Mouse (Mus musculus) CH12.LX (cell line): Measurements from ENCODE around the gene Nim1k. TPM values are rescaled to one million over a fixed set of nuclear protein-coding genes. Genes with fewer than 3 reads are reported as not detected.

Experiments used
- DNase-seq: peaks from one replicate; pipeline ENCODE4 v3.0.0-alpha.2; 2013; ENCODE audit errors: extremely low read depth
- H3K27ac ChIP-seq: 2 replicates; pipeline ENCODE4 v1.5.1; 2012; ENCODE audit warnings: low read depth, mild to moderate bottlenecking, control low read depth, moderate library complexity; ENCODE audit not compliant: insufficient read depth
- H3K27me3 ChIP-seq: replicated peaks from 2 replicates; pipeline ENCODE3; 2012; ENCODE audit warnings: inconsistent platforms
- H3K36me3 ChIP-seq, 2 experiments: replicated peaks in 1 of 2; 2 replicates each; pipeline versions ENCODE3 to v1.6.1; 2012; ENCODE audit warnings: inconsistent platforms in 1 of 2, low read length in 1 of 2, mild to moderate bottlenecking in 1 of 2, mixed read lengths in 1 of 2, moderate library complexity in 1 of 2; ENCODE audit not compliant: control insufficient read depth in 1 of 2, insufficient read depth in 1 of 2
- H3K4me1 ChIP-seq, 2 experiments: 2 replicates each; pipeline ENCODE4 v1.6.1; 2012; ENCODE audit warnings: inconsistent platforms in 1 of 2, moderate library complexity in 1 of 2; ENCODE audit not compliant: insufficient read depth in 2 of 2, control insufficient read depth in 1 of 2
- H3K4me2 ChIP-seq: 2 replicates; pipeline ENCODE4 v1.6.1; 2012; ENCODE audit warnings: low read depth, mild to moderate bottlenecking, control low read depth; ENCODE audit not compliant: poor library complexity, insufficient read depth, severe bottlenecking
- H3K4me3 ChIP-seq, 3 experiments: fragments of 150-350 bp in 1 of 3; sonication (generic) in 1 of 3; replicated peaks in 1 of 3; 2 replicates each; pipeline versions ENCODE3 to v1.5.1; 2011 to 2012; ENCODE audit warnings: low read depth in 2 of 3, low read length in 2 of 3, mild to moderate bottlenecking in 2 of 3, moderate library complexity in 2 of 3, control low read depth in 1 of 3, improper control_type of control experiment in 1 of 3, inconsistent platforms in 1 of 3, mixed read lengths in 1 of 3; ENCODE audit not compliant: poor library complexity in 1 of 3
- H3K79me2 ChIP-seq: replicated peaks from 2 replicates; pipeline ENCODE4 v1.6.1; 2012; ENCODE audit warnings: mild to moderate bottlenecking, moderate library complexity; ENCODE audit not compliant: control insufficient read depth, poor library complexity, insufficient read depth, severe bottlenecking; ENCODE audit errors: extremely low read depth
- H3K9ac ChIP-seq: 2 replicates; pipeline ENCODE4 v1.6.1; 2012; ENCODE audit warnings: low read depth, mild to moderate bottlenecking, control low read depth, moderate library complexity; ENCODE audit not compliant: insufficient read depth
- H3K9me3 ChIP-seq: replicated peaks from 2 replicates; pipeline ENCODE3; 2012; ENCODE audit warnings: low read length, inconsistent platforms, mixed read lengths
- BHLHE40 ChIP-seq: IDR thresholded peaks from 2 replicates; pipeline ENCODE4 v1.6.1; 2011; ENCODE audit warnings: mild to moderate bottlenecking, low read depth, low read length, improper control_type of control experiment
- CHD1 ChIP-seq: IDR thresholded peaks from 2 replicates; pipeline ENCODE4 v1.6.1; 2012; ENCODE audit warnings: low read depth, low read length, improper control_type of control experiment, inconsistent platforms
- CTCF ChIP-seq, 2 experiments: IDR thresholded peaks in 1 of 2; conservative IDR thresholded peaks in 1 of 2; 2 replicates each; pipeline ENCODE4 v1.5.1; 2011 to 2012; ENCODE audit warnings: low read depth in 2 of 2, low read length in 2 of 2, improper control_type of control experiment in 1 of 2, inconsistent platforms in 1 of 2, mild to moderate bottlenecking in 1 of 2, moderate library complexity in 1 of 2
- E2F4 ChIP-seq: IDR thresholded peaks from 2 replicates; pipeline ENCODE4 v1.6.1; 2011; ENCODE audit warnings: low read depth, low read length, improper control_type of control experiment; ENCODE audit not compliant: insufficient replicate concordance
- EP300 ChIP-seq: IDR thresholded peaks from 2 replicates; pipeline ENCODE4 v1.6.1; 2011; ENCODE audit warnings: low read length, improper control_type of control experiment
- ETS1 ChIP-seq: conservative IDR thresholded peaks from 2 replicates; pipeline ENCODE4 v1.6.1; 2012; ENCODE audit warnings: low read depth, mild to moderate bottlenecking, inconsistent platforms, low read length, improper control_type of control experiment, moderate library complexity
- GABPA ChIP-seq: IDR thresholded peaks from 2 replicates; pipeline ENCODE4 v1.6.1; 2012; ENCODE audit warnings: low read depth, low read length, improper control_type of control experiment, inconsistent platforms; ENCODE audit not compliant: insufficient replicate concordance
- HCFC1 ChIP-seq: IDR thresholded peaks from 2 replicates; pipeline ENCODE4 v1.6.1; 2012; ENCODE audit warnings: low read depth, mild to moderate bottlenecking, inconsistent platforms, low read length, improper control_type of control experiment
- IRF4 ChIP-seq: IDR thresholded peaks from 2 replicates; pipeline ENCODE4 v1.6.1; 2014; ENCODE audit warnings: low read depth, mild to moderate bottlenecking, inconsistent platforms, low read length, improper control_type of control experiment
- JUN ChIP-seq: IDR thresholded peaks from 2 replicates; pipeline ENCODE4 v1.6.1; 2011; ENCODE audit warnings: low read depth, mild to moderate bottlenecking, low read length, improper control_type of control experiment, moderate library complexity; ENCODE audit not compliant: insufficient read depth
- KAT2A ChIP-seq: IDR thresholded peaks from 2 replicates; pipeline ENCODE4 v1.6.1; 2012; ENCODE audit warnings: low read length, improper control_type of control experiment, inconsistent platforms; ENCODE audit not compliant: insufficient replicate concordance
- MAFK ChIP-seq: IDR thresholded peaks from 2 replicates; pipeline ENCODE4 v1.6.1; 2011; ENCODE audit warnings: low read length, improper control_type of control experiment; ENCODE audit not compliant: insufficient replicate concordance
- MAX ChIP-seq: IDR thresholded peaks from 2 replicates; pipeline ENCODE4 v1.6.1; 2011; ENCODE audit warnings: low read length, improper control_type of control experiment
- MAZ ChIP-seq: IDR thresholded peaks from 2 replicates; pipeline ENCODE4 v1.6.1; 2012; ENCODE audit warnings: low read depth, mild to moderate bottlenecking, inconsistent platforms, low read length, improper control_type of control experiment, moderate library complexity
- MEF2A ChIP-seq: IDR thresholded peaks from 2 replicates; pipeline ENCODE4 v1.6.1; 2014; ENCODE audit warnings: low read depth, mild to moderate bottlenecking, inconsistent platforms, low read length, improper control_type of control experiment, borderline replicate concordance
- MXI1 ChIP-seq: IDR thresholded peaks from 2 replicates; pipeline ENCODE4 v1.6.1; 2011; ENCODE audit warnings: mild to moderate bottlenecking, low read depth, low read length, improper control_type of control experiment
- MYC ChIP-seq: IDR thresholded peaks from 2 replicates; pipeline ENCODE4 v1.6.1; 2011; ENCODE audit warnings: low read depth, mild to moderate bottlenecking, improper control_type of control experiment, low read length
- PAX5 ChIP-seq: IDR thresholded peaks from 2 replicates; pipeline ENCODE4 v1.6.1; 2012; ENCODE audit warnings: low read length, inconsistent platforms, mixed read lengths
- POLR2A ChIP-seq: IDR thresholded peaks from 2 replicates; pipeline ENCODE4 v1.6.1; 2011; ENCODE audit warnings: low read depth, mild to moderate bottlenecking, improper control_type of control experiment, low read length
- RAD21 ChIP-seq: IDR thresholded peaks from 2 replicates; pipeline ENCODE4 v1.6.1; 2011; ENCODE audit warnings: low read depth, mild to moderate bottlenecking, low read length, improper control_type of control experiment, moderate library complexity
- SIN3A ChIP-seq: IDR thresholded peaks from 2 replicates; pipeline ENCODE4 v1.6.1; 2012; ENCODE audit warnings: low read length, improper control_type of control experiment, inconsistent platforms
- SMC3 ChIP-seq: IDR thresholded peaks from 2 replicates; pipeline ENCODE4 v1.6.1; 2011; ENCODE audit warnings: low read depth, low read length, improper control_type of control experiment
- TBP ChIP-seq: conservative IDR thresholded peaks from 2 replicates; pipeline ENCODE4 v1.6.1; 2011; ENCODE audit warnings: low read depth, low read length, improper control_type of control experiment
- TCF12 ChIP-seq: IDR thresholded peaks from 2 replicates; pipeline ENCODE4 v1.6.1; 2014; ENCODE audit warnings: low read depth, mild to moderate bottlenecking, inconsistent platforms, low read length, improper control_type of control experiment
- UBTF ChIP-seq: IDR thresholded peaks from 2 replicates; pipeline ENCODE4 v1.6.1; 2012; ENCODE audit warnings: low read depth, mild to moderate bottlenecking, inconsistent platforms, low read length, improper control_type of control experiment, moderate library complexity
- USF1 ChIP-seq: IDR thresholded peaks from 2 replicates; pipeline ENCODE4 v1.6.1; 2014; ENCODE audit warnings: low read depth, mild to moderate bottlenecking, inconsistent platforms, low read length, improper control_type of control experiment
- USF2 ChIP-seq: conservative IDR thresholded peaks from 2 replicates; pipeline ENCODE4 v1.6.1; 2011; ENCODE audit warnings: low read depth, low read length, improper control_type of control experiment
- ZC3H11A ChIP-seq: IDR thresholded peaks from 2 replicates; pipeline ENCODE4 v1.6.1; 2012; ENCODE audit warnings: low read depth, mild to moderate bottlenecking, inconsistent platforms, low read length, improper control_type of control experiment
- ZKSCAN1 ChIP-seq: IDR thresholded peaks from 2 replicates; pipeline ENCODE4 v1.6.1; 2012; ENCODE audit warnings: low read depth, inconsistent platforms, low read length, improper control_type of control experiment, borderline replicate concordance
- ZMIZ1 ChIP-seq: IDR thresholded peaks from 2 replicates; pipeline ENCODE4 v1.6.1; 2012; ENCODE audit warnings: low read depth, mild to moderate bottlenecking, inconsistent platforms, low read length, improper control_type of control experiment
- dilution Hi-C: fragments of 300-500 bp; cut with MboI; formaldehyde crosslinking; loops from 2 replicates; pipeline ENCODE4 v1.14.3; 2020; ENCODE audit warnings: low sequenced_read_pairs; ENCODE audit not compliant: extremely low pct_unique_long_range_greater_than_20kb, extremely low pct_ligation_motif_present
- in situ Hi-C: fragments of 300-500 bp; cut with MboI; formaldehyde crosslinking; loops from 3 replicates; pipeline ENCODE4 v1.14.3; 2019; ENCODE audit warnings: low sequenced_read_pairs, low pct_ligation_motif_present, low pct_unique_long_range_greater_than_20kb, mixed read lengths
- polyA plus RNA-seq: library from polyadenylated mRNA; unstranded; fragments of >175 nt; gene quantifications from 2 replicates; pipeline ENCODE4 v1.2.1, GENCODE M21; 2012; ENCODE audit warnings: low read depth; ENCODE audit not compliant: insufficient read length
- total RNA-seq, 2 experiments: library from RNA; depleted of rRNA; stranded (reverse); fragments of 300-350 nt in 1 of 2; fragments of >200 nt in 1 of 2; gene quantifications; 2 replicates each; pipeline ENCODE4 v1.2.3; 2012 to 2014

Nim1k gene
- total and polyA plus RNA-seq, 3 experiments: 0.04 to 0.16 (median 0.09) TPM

GRCm38 (mm10) chr13:119768541-119768940, 12.9 kb upstream of the Nim1k start:
- Histone ChIP-seq H3K27ac (no peak overlapping the region), H3K9ac (no peak overlapping the region), H3K4me1 (no peaks in the 10 kb centered on the region), H3K4me3 (no peak overlapping the region), H3K36me3 (peaks cover 54 to 91% of the 10 kb centered on the region in 2 experiments), H3K27me3 (no peaks in the 10 kb centered on the region), H3K9me3 (no peaks in the 10 kb centered on the region), H3K4me2 (no peak overlapping the region), H3K79me2 (peaks cover 11% of the 10 kb centered on the region)
- dilution Hi-C loops (no loop called here), in situ Hi-C loops (no loop called here)
- TF ChIP-seq MAX (no peak), USF1 (no peak), KAT2A (no peak), ZC3H11A (no peak), UBTF (no peak), BHLHE40 (no peak), MXI1 (no peak), JUN (no peak), TBP (no peak), MAZ (no peak), TCF12 (no peak), MEF2A (no peak), EP300 (no peak), POLR2A (no peak), CTCF (conservative IDR thresholded peaks at IDR 0.05 in 1 of 2, IDR thresholded peaks at IDR 0.05 in 1 of 2; ENCODE audit: low read depth in 2 of 2, low read length in 2 of 2) (no peak), HCFC1 (no peak), ZMIZ1 (no peak), RAD21 (no peak)
- no peak for DNase-seq

GRCm38 (mm10) chr13:119766480-119766879, 10.8 kb upstream of the Nim1k start:
- Histone ChIP-seq H3K36me3 (peaks cover 42 to 90% of the 10 kb centered on the region in 2 experiments), H3K79me2 (peaks cover 4% of the 10 kb centered on the region; the same call in 1 of the 2 replicates), H3K4me3 (no peak overlapping the region), H3K9ac (no peak overlapping the region), H3K4me2 (no peak overlapping the region), H3K9me3 (no peaks in the 10 kb centered on the region), H3K27ac (no peak overlapping the region), H3K27me3 (no peaks in the 10 kb centered on the region), H3K4me1 (no peaks in the 10 kb centered on the region)
- TF ChIP-seq CHD1: no peak
- TF ChIP-seq HCFC1: no peak
- TF ChIP-seq ZKSCAN1: no peak
- TF ChIP-seq ETS1: no peak
- TF ChIP-seq POLR2A: no peak
- no peak for TF ChIP-seq SIN3A
- no peak for TF ChIP-seq TCF12
- no peak for TF ChIP-seq IRF4
- TF ChIP-seq TBP: no peak
- TF ChIP-seq MAZ: no peak
- TF ChIP-seq MAFK: no peak
- TF ChIP-seq GABPA: no peak
- no peak for TF ChIP-seq MYC
- no peak for TF ChIP-seq USF2
- TF ChIP-seq E2F4: no peak
- TF ChIP-seq KAT2A: no peak
- TF ChIP-seq SMC3: no peak
- TF ChIP-seq JUN: no peak
- no peak for TF ChIP-seq MEF2A
- no peak for TF ChIP-seq PAX5
- DNase-seq: no peak
- dilution Hi-C loops: no loop called here
- in situ Hi-C loops: no loop called here
